Mouse (Mus musculus) lung, adult 18-20 months (tissue): ENCODE measurements around the gene Lats1.
"Not testable (repeated sequence)": the region's sequence is repeated elsewhere in the genome, so short reads cannot be mapped to it uniquely, and the experiment has no call there.

ENCODE experiments used
- DNase-seq, 2 experiments: peaks; one replicate each; pipeline ENCODE4 v3.0.0; 2022; ENCODE audit warnings: mixed read lengths in 2 of 2

Lats1 gene

GRCm38 (mm10) chr10:7727011-7727410 is 46.0 kb downstream of the Lats1 start:
- no peak for DNase-seq

- no peak for DNase-seq
These were observed 50.6 kb downstream of the Lats1 start for GRCm38 (mm10) chr10:7731582-7731981.

GRCm38 (mm10) chr10:7737122-7737521 is 56.1 kb downstream of the Lats1 start:
- DNase-seq: peak; percentile 13 to 39

- DNase-seq: no peak
These were observed 56.9 kb downstream of the Lats1 start for GRCm38 (mm10) chr10:7737914-7738313.

- DNase-seq: not testable (repeated sequence)
These were observed 64.5 kb downstream of the Lats1 start for GRCm38 (mm10) chr10:7745528-7745927.

GRCm38 (mm10) chr10:7748752-7749151 is 67.7 kb downstream of the Lats1 start:
- no peak for DNase-seq

- no peak for DNase-seq
These were observed 76.5 kb downstream of the Lats1 start for GRCm38 (mm10) chr10:7757544-7757943.
